Mouse (Mus musculus) embryo, embryonic 9.5 days (tissue): Measurements from ENCODE around the gene Asic2.

ENCODE experiments used
- DNase-seq: peaks from one replicate; pipeline ENCODE4 v3.0.0-alpha.2; 2017; ENCODE audit errors: extremely low spot score

Gene Asic2

GRCm38 (mm10) chr11:81202578-81202977 is 765.7 kb downstream of the Asic2 start:
- no peak for DNase-seq

DNA sequence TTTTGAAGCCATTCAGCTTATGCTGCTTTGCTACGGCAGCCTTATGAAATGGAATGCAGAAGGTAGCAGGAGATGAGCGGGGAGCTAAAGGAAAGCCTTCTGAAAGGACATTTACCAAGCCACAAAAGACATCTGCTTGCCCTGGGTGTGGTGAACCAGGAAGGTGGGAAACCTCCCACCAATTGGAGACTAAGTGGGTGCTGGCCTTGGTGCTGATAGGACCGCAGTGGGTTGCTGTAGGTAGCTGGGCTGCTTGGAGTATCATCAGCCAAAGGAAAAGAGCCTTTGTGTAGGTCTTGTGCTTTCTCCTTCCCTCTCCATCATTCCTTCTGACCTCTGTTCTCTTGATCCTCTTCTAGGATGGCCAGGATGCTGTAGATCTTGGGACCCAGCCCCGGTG is 774.4 kb downstream of the Asic2 start:
- DNase-seq = peak; percentile 32

- DNase-seq = no peak
Observed at GRCm38 (mm10) chr11:81192155-81192554, 776.1 kb downstream of the Asic2 start.

DNA sequence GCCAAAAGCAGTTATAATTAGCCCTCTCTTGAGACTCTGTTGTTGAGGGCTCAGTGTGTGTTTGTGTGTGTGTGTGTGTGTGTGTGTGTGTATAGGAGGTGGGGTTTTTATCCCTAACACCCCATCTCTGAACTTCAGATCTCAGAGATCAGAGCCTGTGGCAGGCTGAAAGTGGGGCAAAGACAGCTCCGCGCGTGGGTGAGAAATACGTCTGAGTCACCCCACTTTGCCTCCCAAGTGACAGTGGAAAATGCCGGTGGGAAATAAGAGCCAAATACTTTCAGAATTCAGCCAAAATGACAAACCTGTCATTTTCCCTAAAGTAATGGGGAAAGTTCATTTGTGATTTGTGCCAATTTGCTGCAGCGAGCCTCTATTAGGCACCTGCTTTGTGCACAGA is 779.2 kb downstream of the Asic2 start:
- no peak for DNase-seq

- DNase-seq = no peak
Observed at GRCm38 (mm10) chr11:81187851-81188250, 780.4 kb downstream of the Asic2 start.

GRCm38 (mm10) chr11:81184721-81185120 is 783.5 kb downstream of the Asic2 start:
- no peak for DNase-seq

DNA sequence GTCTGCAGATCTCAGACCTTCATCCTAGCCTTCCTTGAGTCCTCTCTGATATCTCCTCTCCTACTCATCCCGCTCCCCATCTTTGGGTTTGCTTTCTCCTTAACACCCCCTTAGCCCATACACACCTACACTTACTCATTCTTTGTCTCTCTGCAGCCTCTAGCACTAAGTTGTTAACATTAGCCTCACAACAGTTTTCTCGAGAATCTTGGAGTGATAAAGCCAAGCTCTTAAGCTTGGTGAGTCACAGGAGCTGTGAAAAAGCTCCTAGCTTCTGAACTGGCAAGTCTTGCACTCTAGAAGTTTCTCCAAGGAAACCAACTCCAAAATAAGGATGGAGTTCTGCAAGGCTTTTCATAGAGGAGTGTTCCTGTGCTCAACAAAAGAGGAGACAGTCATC is 803.4 kb downstream of the Asic2 start:
- no peak for DNase-seq

DNA sequence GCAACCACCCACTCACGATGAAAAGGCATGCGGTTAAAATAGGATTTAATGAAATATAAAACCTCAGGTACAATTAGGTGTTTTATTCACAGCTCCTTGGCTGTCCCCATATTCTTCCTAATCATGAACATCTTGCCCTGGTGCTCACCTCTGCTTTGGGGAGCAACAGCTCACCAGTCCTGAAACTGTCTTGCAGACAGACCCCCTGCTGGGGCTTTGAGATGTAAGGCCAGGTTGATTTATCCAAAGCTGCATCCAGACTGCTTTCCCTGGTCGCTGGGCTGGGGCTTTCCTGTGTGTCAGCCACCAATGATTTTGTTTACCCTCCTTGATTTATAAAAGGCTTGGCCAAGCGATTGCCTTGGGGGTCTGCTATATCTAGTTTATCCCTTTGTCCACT is 805.2 kb downstream of the Asic2 start:
- no peak for DNase-seq

DNA sequence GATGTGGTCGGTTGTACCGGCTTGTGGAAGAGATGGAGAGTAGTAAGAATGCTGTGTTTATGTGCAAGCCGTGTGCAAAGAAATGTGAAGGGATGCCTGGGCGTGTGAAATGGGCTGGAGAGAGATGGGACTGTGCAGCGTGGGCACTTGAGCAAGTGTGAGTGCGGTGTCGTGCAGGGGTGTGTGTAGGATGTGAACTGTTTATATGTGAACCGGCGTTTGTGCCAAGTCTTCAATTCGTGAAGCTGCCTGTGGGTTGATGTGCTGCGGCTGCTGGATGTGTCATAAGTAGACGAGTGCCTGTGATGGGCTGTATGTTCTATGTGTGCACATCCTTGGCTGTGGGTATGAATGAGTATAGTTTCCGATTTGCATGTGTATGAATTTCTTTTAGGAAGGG is 814.4 kb downstream of the Asic2 start:
- no peak for DNase-seq

GRCm38 (mm10) chr11:81153161-81153840 is 815.0 kb downstream of the Asic2 start:
- peak; percentile 68 for DNase-seq

DNA sequence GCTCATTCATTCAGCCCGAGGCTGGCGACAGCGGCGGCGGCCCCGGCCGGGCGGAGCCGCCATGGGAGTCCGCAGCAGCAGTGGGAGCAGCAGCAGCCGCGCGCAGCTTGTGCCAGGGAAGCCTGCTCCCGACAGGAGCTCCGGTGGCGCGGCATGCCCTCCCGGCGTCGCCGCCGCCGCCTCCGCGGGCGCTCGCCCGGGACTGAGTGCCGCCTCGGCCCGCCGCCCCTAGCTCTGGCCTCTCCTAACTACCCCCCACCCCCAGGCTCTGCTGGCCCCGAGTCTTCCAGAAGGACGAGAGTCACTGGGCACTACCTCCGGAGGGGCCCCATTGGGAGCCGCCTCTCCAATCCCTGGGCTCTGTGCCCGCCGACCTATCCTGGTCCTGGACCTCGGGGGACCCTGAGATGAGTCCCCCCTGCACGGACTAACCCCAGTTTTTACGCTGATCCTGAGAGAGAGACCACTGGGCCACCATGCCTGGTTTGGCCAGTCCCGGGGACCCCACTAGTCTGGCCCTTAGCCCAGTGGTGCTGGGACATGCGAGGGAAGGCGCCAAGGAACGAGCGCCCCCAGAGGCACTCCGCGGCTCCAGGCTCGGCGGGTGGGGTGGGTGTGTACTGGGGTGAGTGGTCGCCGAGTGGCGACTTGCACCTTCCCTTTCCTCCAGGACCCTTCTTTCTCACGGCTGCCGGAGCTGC is 815.6 kb downstream of the Asic2 start:
- DNase-seq = peak; percentile 80

DNA sequence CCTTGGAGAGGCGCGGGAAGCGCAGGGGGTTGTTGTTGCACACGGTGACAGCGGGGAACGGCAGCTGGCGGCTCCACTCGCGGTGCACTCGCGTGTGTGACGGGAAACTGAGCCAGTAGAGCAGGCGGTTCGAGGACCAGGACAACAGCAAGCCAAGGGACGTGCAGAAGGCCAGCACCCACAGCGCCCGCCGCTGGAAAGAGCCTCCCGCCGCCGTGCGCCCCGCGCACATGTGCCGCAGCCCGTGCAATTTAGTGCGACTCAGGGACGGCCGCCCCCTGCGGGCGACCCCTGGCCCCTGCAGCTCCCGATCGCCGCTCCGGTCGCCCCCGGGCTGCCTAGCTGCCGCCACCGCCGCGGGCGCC is 816.3 kb downstream of the Asic2 start:
- DNase-seq = peak; percentile 75

- DNase-seq = no peak
Observed at GRCm38 (mm10) chr11:81151286-81152020, 816.8 kb downstream of the Asic2 start.

GRCm38 (mm10) chr11:81150621-81151020 is 817.6 kb downstream of the Asic2 start:
- no peak for DNase-seq

DNA sequence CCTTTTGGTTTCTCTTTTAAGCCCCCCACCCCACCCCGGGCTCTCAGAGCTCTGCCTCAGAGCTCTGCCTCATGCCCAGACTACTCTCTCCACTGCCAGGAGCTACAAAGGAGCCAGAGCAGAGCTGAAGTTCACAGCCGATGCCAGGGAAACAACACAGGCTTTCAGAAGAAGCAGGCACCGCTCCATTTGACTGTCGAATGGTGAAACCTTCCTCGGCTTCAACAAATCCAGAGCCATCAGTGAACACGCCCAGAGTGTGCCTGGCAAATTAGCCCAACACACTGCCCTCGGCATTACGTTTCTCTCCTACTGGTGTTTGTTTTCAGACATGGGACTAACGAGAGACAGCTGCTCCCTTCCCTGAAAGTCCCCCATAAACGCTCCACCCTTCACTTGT is 819.8 kb downstream of the Asic2 start:
- peak; percentile 1 for DNase-seq

- DNase-seq = no peak
Observed at GRCm38 (mm10) chr11:81146574-81147157, 821.6 kb downstream of the Asic2 start.

DNA sequence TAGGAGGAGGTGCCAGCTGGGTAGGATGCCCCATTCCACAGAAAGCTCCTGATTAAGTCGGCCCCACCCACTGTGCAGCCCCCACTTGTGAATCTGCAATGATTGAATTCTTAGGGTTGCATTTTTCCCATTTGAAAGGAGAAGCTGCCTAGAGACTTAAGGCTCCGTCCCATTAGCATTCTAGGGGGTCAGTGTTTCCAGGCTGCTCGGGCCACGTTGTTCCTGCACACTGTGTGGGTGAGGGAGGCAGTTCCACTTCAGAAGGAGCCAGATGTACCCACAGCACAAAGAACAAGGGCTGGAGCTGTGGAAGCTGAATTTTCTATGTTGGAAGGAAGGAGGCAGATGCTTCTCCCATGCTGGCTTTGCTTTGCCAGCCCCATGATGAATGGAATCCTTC is 833.1 kb downstream of the Asic2 start:
- no peak for DNase-seq

DNA sequence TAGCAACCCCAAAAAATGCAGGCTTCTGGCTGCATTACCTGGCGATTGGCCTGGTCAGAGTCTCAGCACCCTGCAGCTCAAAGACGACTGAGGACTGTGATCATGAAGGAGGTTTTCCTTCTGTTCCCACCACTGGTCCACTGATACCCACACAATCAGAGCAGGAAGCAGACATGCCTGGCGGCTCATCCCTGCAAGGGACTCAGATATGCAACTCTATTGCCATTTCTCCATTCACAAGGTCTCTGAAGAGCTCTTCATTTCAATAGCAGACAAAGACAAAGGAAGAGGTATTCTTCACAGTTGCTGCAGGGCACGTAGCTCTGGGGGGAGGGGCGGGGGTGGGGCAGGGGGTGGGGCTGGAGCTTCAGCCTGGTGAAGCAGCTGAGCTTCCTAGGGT is 834.3 kb downstream of the Asic2 start:
- DNase-seq = peak; percentile 6

DNA sequence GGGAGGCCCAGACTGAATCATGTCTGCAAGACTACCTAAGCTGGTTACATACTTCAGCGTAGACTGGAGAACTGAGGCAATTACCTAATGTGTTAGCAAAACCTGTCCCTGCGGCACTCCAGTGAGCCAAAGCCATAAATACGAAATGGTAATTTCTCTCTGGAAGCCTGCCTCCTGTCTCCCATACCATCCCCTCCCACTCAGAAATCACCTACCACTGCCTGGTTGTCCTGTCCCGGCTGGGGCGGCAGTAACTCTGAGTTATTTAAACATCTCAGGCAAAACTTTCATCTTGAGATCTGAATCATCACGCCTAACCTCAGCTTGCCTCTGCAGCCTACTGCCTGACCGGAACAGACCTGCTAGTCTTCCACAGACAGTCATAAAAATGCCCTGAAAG is 835.6 kb downstream of the Asic2 start:
- no peak for DNase-seq

- no peak for DNase-seq
Observed at GRCm38 (mm10) chr11:81124363-81124762, 843.9 kb downstream of the Asic2 start.

- no peak for DNase-seq
Observed at GRCm38 (mm10) chr11:81120024-81120576, 848.2 kb downstream of the Asic2 start.

DNA sequence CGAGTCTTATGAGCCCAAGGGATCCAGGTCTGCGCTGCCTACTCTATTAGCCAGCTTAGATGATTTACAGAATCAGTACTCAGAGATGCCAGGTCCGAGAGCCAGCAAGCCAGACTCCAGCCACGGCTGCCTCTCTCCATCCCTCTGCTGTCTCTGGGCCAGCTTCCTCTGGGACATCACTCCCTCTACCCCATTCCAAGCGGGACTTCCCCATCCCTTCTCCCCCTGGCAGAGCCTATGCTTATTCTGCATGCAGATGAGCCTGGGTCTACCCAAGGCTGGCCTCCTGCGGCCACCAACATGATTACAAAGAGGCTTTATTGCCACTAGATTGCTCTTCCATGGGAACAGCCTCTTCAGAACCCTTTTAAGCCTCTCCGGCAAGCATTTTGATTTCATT is 850.2 kb downstream of the Asic2 start:
- no peak for DNase-seq
